28 mouse cellular contexts compared by ENCODE assay signal in the genomic region with DNA sequence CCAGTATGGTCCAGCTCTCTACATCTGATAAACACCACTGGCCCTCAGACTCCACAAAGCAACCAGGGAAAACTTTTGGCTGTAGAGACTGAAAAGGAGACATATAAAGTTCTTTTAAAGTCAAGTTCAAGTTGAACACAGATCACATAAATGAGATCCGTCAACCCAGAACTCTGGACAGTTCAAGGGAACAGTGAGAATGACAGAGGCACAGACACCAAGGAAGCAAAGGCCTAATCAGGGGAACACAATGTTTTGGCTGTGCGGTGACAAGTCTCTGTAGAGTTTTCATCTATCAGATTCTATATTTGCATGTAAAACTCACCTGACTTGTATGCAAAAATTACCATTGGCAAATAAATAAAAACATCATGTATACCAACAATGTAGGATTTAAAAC.
DNase-seq lines count a peak whose midpoint lies in the region; ATAC-seq and TF ChIP-seq lines count a peak whose summit lies in the region.
"Had no signal": no experiment of that assay in that cellular context is flagged by ENCODE, and none has a peak within 500 bp of the region (broad histone marks: within the 10 kb centered on the region; RNA-seq: fewer than 3 reads in every experiment).

No protein-coding gene starts in this region.

- no peaks in the 10 kb centered on the region for H3K27me3 ChIP-seq in hindbrain, embryonic 16.5 days (replicated peaks; ENCODE audit: control insufficient read depth, insufficient read depth, low read length)
- H3K27me3 ChIP-seq in hindbrain, postnatal 0 days (ENCODE audit: insufficient read depth, low read length), result no peaks in the 10 kb centered on the region
- H3K27me3 ChIP-seq in forebrain, embryonic 13.5 days, result no peaks in the 10 kb centered on the region
- no peaks in the 10 kb centered on the region for H3K27me3 ChIP-seq in neural tube, embryonic 12.5 days (replicated peaks)
- H3K27me3 ChIP-seq: limb, embryonic 15.5 days; liver, embryonic 13.5 days; megakaryocyte, embryonic 14.5 days; Patski; stomach, embryonic 15.5 days had no signal

- H3K36me3 ChIP-seq in hindbrain, embryonic 16.5 days (ENCODE audit: control insufficient read depth, insufficient read depth, low read length), result no peaks in the 10 kb centered on the region
- no peaks in the 10 kb centered on the region for H3K36me3 ChIP-seq in hindbrain, postnatal 0 days (ENCODE audit: insufficient read depth, low read length)
- no peaks in the 10 kb centered on the region for H3K36me3 ChIP-seq in forebrain, embryonic 13.5 days (ENCODE audit: poor library complexity, severe bottlenecking)
- no peaks in the 10 kb centered on the region for H3K36me3 ChIP-seq in neural tube, embryonic 12.5 days
- H3K36me3 ChIP-seq: G1E; limb, embryonic 10.5 days; limb, embryonic 15.5 days; liver, embryonic 13.5 days; stomach, embryonic 15.5 days had no signal

- no peak for TF ChIP-seq CTCF in hindbrain, postnatal 0 days (IDR thresholded peaks at IDR 0.05; ENCODE audit: low read depth)

- H3K9ac ChIP-seq in hindbrain, embryonic 16.5 days (ENCODE audit: low read depth, low read length), result no peak overlapping the region
- H3K9ac ChIP-seq in hindbrain, postnatal 0 days (replicated peaks; ENCODE audit: low read length), result no peak overlapping the region
- H3K9ac ChIP-seq in forebrain, embryonic 13.5 days, result no peak overlapping the region
- H3K9ac ChIP-seq in neural tube, embryonic 12.5 days, result no peak overlapping the region
- H3K9ac ChIP-seq: limb, embryonic 15.5 days; liver, embryonic 13.5 days; stomach, embryonic 15.5 days had no signal

- H3K9me3 ChIP-seq in hindbrain, embryonic 16.5 days (ENCODE audit: control insufficient read depth, low read length), result no peaks in the 10 kb centered on the region
- no peaks in the 10 kb centered on the region for H3K9me3 ChIP-seq in hindbrain, postnatal 0 days (ENCODE audit: low read length)
- H3K9me3 ChIP-seq in forebrain, embryonic 13.5 days (replicated peaks), result no peaks in the 10 kb centered on the region
- H3K9me3 ChIP-seq in neural tube, embryonic 12.5 days, result no peaks in the 10 kb centered on the region
- H3K9me3 ChIP-seq: G1E; limb, embryonic 10.5 days; limb, embryonic 15.5 days; liver, embryonic 13.5 days; megakaryocyte, embryonic 14.5 days; stomach, embryonic 15.5 days had no signal

- WGBS in hindbrain, embryonic 16.5 days, result 37% methylated on average over 2 of the region's 2 CpGs
- 43% methylated on average over 2 of the region's 2 CpGs for WGBS in hindbrain, postnatal 0 days
- 37% methylated on average over 2 of the region's 2 CpGs for WGBS in forebrain, embryonic 13.5 days
- 26% methylated on average over 2 of the region's 2 CpGs for WGBS in neural tube, embryonic 12.5 days

- no peak overlapping the region for H3K4me3 ChIP-seq in hindbrain, embryonic 16.5 days (ENCODE audit: low read length)
- H3K4me3 ChIP-seq in hindbrain, postnatal 0 days (ENCODE audit: low read length), result no peak overlapping the region
- no peak overlapping the region for H3K4me3 ChIP-seq in forebrain, embryonic 13.5 days
- H3K4me3 ChIP-seq in neural tube, embryonic 12.5 days, result no peak overlapping the region
- H3K4me3 ChIP-seq: erythroblast, embryonic 14.5 days; limb, embryonic 10.5 days; limb, embryonic 15.5 days; liver, embryonic 13.5 days; megakaryocyte, embryonic 14.5 days; stomach, embryonic 15.5 days had no signal

- H3K4me2 ChIP-seq in hindbrain, embryonic 16.5 days (ENCODE audit: low read length), result no peak overlapping the region
- H3K4me2 ChIP-seq in hindbrain, postnatal 0 days (ENCODE audit: low read depth, low read length), result no peak overlapping the region
- H3K4me2 ChIP-seq in forebrain, embryonic 13.5 days, result no peak overlapping the region
- H3K4me2 ChIP-seq in neural tube, embryonic 12.5 days (replicated peaks), result no peak overlapping the region
- H3K4me2 ChIP-seq: limb, embryonic 15.5 days; liver, embryonic 13.5 days; stomach, embryonic 15.5 days had no signal

- H3K4me1 ChIP-seq in hindbrain, embryonic 16.5 days (ENCODE audit: control insufficient read depth, insufficient read depth, low read depth, low read length), result no peaks in the 10 kb centered on the region; the same call in 1 of the 2 replicates
- peaks cover 6% of the 10 kb centered on the region; the same call in 1 of the 2 replicates for H3K4me1 ChIP-seq in hindbrain, postnatal 0 days (ENCODE audit: insufficient read depth, low read length)
- peaks cover 29% of the 10 kb centered on the region for H3K4me1 ChIP-seq in forebrain, embryonic 13.5 days
- H3K4me1 ChIP-seq in neural tube, embryonic 12.5 days, result peaks cover 15% of the 10 kb centered on the region; the same call in 1 of the 2 replicates
- H3K4me1 ChIP-seq: limb, embryonic 10.5 days; limb, embryonic 15.5 days; liver, embryonic 13.5 days; megakaryocyte, embryonic 14.5 days; stomach, embryonic 15.5 days had no signal

- H3K27ac ChIP-seq in hindbrain, embryonic 16.5 days (ENCODE audit: low read depth, low read length), result 0 out of 2 replicates have a peak overlapping the region, but pooled peaks have one; percentile 17
- H3K27ac ChIP-seq in hindbrain, postnatal 0 days, result no peak overlapping the region
- H3K27ac ChIP-seq in forebrain, embryonic 13.5 days, result peak overlapping the region; percentile 48
- H3K27ac ChIP-seq in neural tube, embryonic 12.5 days, result no peak overlapping the region
- H3K27ac ChIP-seq: limb, embryonic 10.5 days; limb, embryonic 15.5 days; liver, embryonic 13.5 days; stomach, embryonic 15.5 days had no signal

- no peak for ATAC-seq in hindbrain, embryonic 16.5 days
- no peak for ATAC-seq in hindbrain, postnatal 0 days
- ATAC-seq in forebrain, embryonic 13.5 days, result peak; percentile 34; the same call in 1 of the 2 replicates
- ATAC-seq in neural tube, embryonic 12.5 days (ENCODE audit: low FRiP score, low read depth), result peak; percentile 59
- ATAC-seq: intestine, embryonic 16.5 days; lung, postnatal 0 days; Patski had no signal

- intact Hi-C loops in heart, postnatal 14 days (cut with DNase I), result no loop called here

- peak; percentile 40 for DNase-seq in embryo, embryonic 10.5 days (ENCODE audit: low spot score)
- no peak for DNase-seq in embryo, embryonic 9.5 days (ENCODE audit: extremely low spot score)
- no peak for DNase-seq in hindbrain, postnatal 0 days (ENCODE audit: low spot score)
- no peak for DNase-seq in heart, postnatal 14 days
- DNase-seq in spleen, postnatal 36 days (ENCODE audit: low spot score in 2 of 2), result no peak
- DNase-seq: adrenal gland, postnatal 10 days; cerebellum, adult 8-10 months; cerebellum, postnatal 25 days; gastrocnemius, postnatal 14 days; kidney, adult 9 months; layer of hippocampus, adult 9-11 months; liver, embryonic 13.5 days; lung, adult 18-20 months; lung, postnatal 4 days; right cerebral cortex, postnatal 14 days; thymus, postnatal 14 days had no signal

Comparison
In these comparisons a context has a peak if more than half of its experiments do, and no peak if none do; other contexts are left out.
1. H3K27ac ChIP-seq: peak in hindbrain, embryonic 16.5 days (single experiment) and forebrain, embryonic 13.5 days (single experiment); none in hindbrain, postnatal 0 days (single experiment) and neural tube, embryonic 12.5 days (single experiment).
2. ATAC-seq: peak in forebrain, embryonic 13.5 days (single experiment) and neural tube, embryonic 12.5 days (single experiment); none in hindbrain, embryonic 16.5 days (single experiment) and hindbrain, postnatal 0 days (single experiment).